Mouse (Mus musculus) liver, embryonic 15.5 days (tissue): Measurements from ENCODE around the gene Acads. TPM values are rescaled to one million over a fixed set of nuclear protein-coding genes. Genes with fewer than 3 reads are reported as not detected.

ENCODE experiments used
- ATAC-seq: fragments of 200-750 bp; cut with Nextera tagmentation; 2 replicates; pipeline ENCODE4 v1.8.0; 2017; ENCODE audit warnings: moderate number of reproducible peaks, mild to moderate bottlenecking, moderate library complexity; ENCODE audit not compliant: insufficient read depth
- H3K27ac ChIP-seq: fragments of 300-500 bp; sonication (generic); replicated peaks from 2 replicates; pipeline ENCODE4 v1.5.1; 2015; ENCODE audit warnings: mild to moderate bottlenecking, inconsistent platforms
- H3K27me3 ChIP-seq: fragments of 300-500 bp; sonication (generic); 2 replicates; pipeline ENCODE4 v1.6.1; 2015; ENCODE audit warnings: mild to moderate bottlenecking, inconsistent platforms
- H3K36me3 ChIP-seq: fragments of 300-500 bp; sonication (generic); replicated peaks from 2 replicates; pipeline ENCODE4 v1.6.1; 2015; ENCODE audit warnings: moderate library complexity, mild to moderate bottlenecking, inconsistent platforms
- H3K4me1 ChIP-seq: fragments of 300-500 bp; sonication (generic); replicated peaks from 2 replicates; pipeline ENCODE4 v1.6.1; 2015; ENCODE audit warnings: inconsistent platforms
- H3K4me2 ChIP-seq: fragments of 300-500 bp; sonication (generic); 2 replicates; pipeline ENCODE4 v1.6.1; 2015; ENCODE audit warnings: moderate library complexity, mild to moderate bottlenecking, inconsistent platforms
- H3K4me3 ChIP-seq: fragments of 300-500 bp; sonication (generic); replicated peaks from 2 replicates; pipeline ENCODE4 v1.5.1; 2015; ENCODE audit warnings: mild to moderate bottlenecking, inconsistent platforms
- H3K9ac ChIP-seq: fragments of 300-500 bp; sonication (generic); 2 replicates; pipeline ENCODE4 v1.6.1; 2015; ENCODE audit warnings: moderate library complexity, mild to moderate bottlenecking, inconsistent platforms
- H3K9me3 ChIP-seq: fragments of 300-500 bp; sonication (generic); replicated peaks from 2 replicates; pipeline ENCODE4 v1.6.1; 2016; ENCODE audit warnings: inconsistent platforms
- WGBS: fragments of 180-500 bp; shearing (Covaris S2); methylation state at CpG from one replicate; pipeline ENCODE4 v1.1.7; 2015; ENCODE audit warnings: mixed read lengths; ENCODE audit not compliant: insufficient replicate concordance; 5-methylcytosine and 5-hydroxymethylcytosine counted together
- polyA plus RNA-seq: library from polyadenylated mRNA; unstranded; fragments of >200 nt; fragmentation: Nextera tagmentation; extraction: Ambion mirVana; gene quantifications from 2 replicates; pipeline ENCODE4 v1.2.1, GENCODE M21; 2015

Acads gene
- polyA plus RNA-seq, 1 experiment from 2014 or later = 49.8 TPM

DNA sequence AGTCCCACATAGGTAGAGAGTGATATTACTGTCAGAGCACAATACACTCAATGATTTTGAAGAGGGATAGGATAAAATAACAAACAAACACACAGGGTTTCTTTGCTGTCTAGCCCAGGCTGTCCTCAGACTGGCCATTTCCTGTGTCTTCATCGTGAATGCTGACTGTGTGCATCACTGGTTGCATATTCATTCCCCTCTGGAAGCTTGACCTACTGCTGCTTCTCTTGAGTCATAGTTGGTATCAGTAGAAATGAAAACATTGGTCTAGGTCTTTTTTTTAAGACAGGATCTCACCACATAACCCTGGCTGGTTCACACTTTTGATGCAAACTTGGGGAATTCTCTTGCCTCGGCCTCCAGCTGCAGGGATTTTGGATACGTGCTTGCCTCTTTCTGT lies 49.5 kb downstream of the Acads start:
- Histone ChIP-seq H3K4me3 (no peak overlapping the region), H3K36me3 (peaks cover 12% of the 10 kb centered on the region), H3K4me1 (peaks cover 91% of the 10 kb centered on the region), H3K27ac (peak overlapping the region; percentile 96), H3K9ac (no peak overlapping the region), H3K9me3 (no peaks in the 10 kb centered on the region), H3K4me2 (peak overlapping the region; percentile 61; the same call in 1 of the 2 replicates), H3K27me3 (no peaks in the 10 kb centered on the region)
- WGBS = 57% methylated on average over 3 of the region's 3 CpGs
- ATAC-seq = no peak

GRCm38 (mm10) chr5:115068671-115069421 lies 50.3 kb downstream of the Acads start:
- H3K4me3 ChIP-seq = peak overlapping the region; percentile 16
- H3K9me3 ChIP-seq = no peaks in the 10 kb centered on the region
- H3K4me1 ChIP-seq = peaks cover 83% of the 10 kb centered on the region
- no peaks in the 10 kb centered on the region for H3K27me3 ChIP-seq
- WGBS = 33% methylated on average over 11 of the region's 11 CpGs
- H3K27ac ChIP-seq = peak overlapping the region; percentile 96
- H3K36me3 ChIP-seq = peaks cover 18% of the 10 kb centered on the region
- peak overlapping the region; percentile 61 for H3K4me2 ChIP-seq
- peak; percentile 64 for ATAC-seq
- H3K9ac ChIP-seq = peak overlapping the region; percentile 39

DNA sequence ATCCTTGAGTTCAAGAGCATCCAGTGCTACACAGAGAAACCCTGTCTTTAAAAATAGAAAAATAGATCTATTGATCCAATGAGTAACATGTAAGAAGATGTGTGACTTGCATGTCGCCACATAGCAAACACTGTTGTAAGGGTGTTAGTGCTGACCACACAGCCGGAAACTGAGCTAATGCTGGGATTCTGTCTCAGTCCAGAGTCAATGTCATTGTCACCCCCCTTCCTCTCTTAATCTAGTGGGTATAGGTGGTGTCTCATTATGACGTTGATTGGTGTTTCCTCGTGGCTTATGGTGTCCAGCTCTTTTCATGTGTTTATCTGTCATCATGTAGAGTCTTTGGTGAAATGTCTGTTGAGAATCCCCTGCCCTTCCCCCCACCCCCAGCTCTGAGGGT lies 52.9 kb downstream of the Acads start:
- ATAC-seq = no peak
- Histone ChIP-seq H3K9ac (no peak overlapping the region), H3K4me3 (no peak overlapping the region), H3K4me1 (peaks cover 74% of the 10 kb centered on the region), H3K4me2 (no peak overlapping the region), H3K27me3 (no peaks in the 10 kb centered on the region), H3K27ac (no peak overlapping the region), H3K36me3 (peaks cover 40% of the 10 kb centered on the region), H3K9me3 (no peaks in the 10 kb centered on the region)
- 39% methylated on average over 4 of the region's 4 CpGs for WGBS

GRCm38 (mm10) chr5:115063391-115063790 lies 55.8 kb downstream of the Acads start:
- H3K9me3 ChIP-seq = no peaks in the 10 kb centered on the region
- WGBS = 84% methylated on average over 7 of the region's 7 CpGs
- no peaks in the 10 kb centered on the region for H3K27me3 ChIP-seq
- H3K4me2 ChIP-seq = no peak overlapping the region
- 0 out of 2 replicates have a peak overlapping the region, but pooled peaks have one; percentile 2 for H3K27ac ChIP-seq
- H3K36me3 ChIP-seq = peaks cover 40% of the 10 kb centered on the region
- peaks cover 75% of the 10 kb centered on the region for H3K4me1 ChIP-seq
- H3K4me3 ChIP-seq = no peak overlapping the region
- ATAC-seq = no peak
- no peak overlapping the region for H3K9ac ChIP-seq

GRCm38 (mm10) chr5:115062566-115062965 lies 56.6 kb downstream of the Acads start:
- Histone ChIP-seq H3K9me3 (no peaks in the 10 kb centered on the region), H3K27me3 (no peaks in the 10 kb centered on the region), H3K4me2 (no peak overlapping the region), H3K27ac (no peak overlapping the region), H3K4me3 (no peak overlapping the region), H3K4me1 (peaks cover 76% of the 10 kb centered on the region), H3K36me3 (peaks cover 40% of the 10 kb centered on the region), H3K9ac (no peak overlapping the region)
- WGBS = 44% methylated on average over 1 of the region's 1 CpGs
- no peak for ATAC-seq

- no peak for ATAC-seq
- Histone ChIP-seq H3K36me3 (peaks cover 33% of the 10 kb centered on the region), H3K4me2 (no peak overlapping the region), H3K9ac (no peak overlapping the region), H3K27me3 (no peaks in the 10 kb centered on the region), H3K4me1 (peaks cover 78% of the 10 kb centered on the region), H3K27ac (peak overlapping the region; percentile 85), H3K9me3 (no peaks in the 10 kb centered on the region), H3K4me3 (no peak overlapping the region)
- 26% methylated on average over 3 of the region's 3 CpGs for WGBS
Observed at GRCm38 (mm10) chr5:115060977-115061376, 58.2 kb downstream of the Acads start.

Other genes starting within 250 kb of the Acads start
- gene Oasl2, start 222.4 kb downstream of the Acads start, polyA plus RNA-seq = 3.5 and 3.8 TPM in 2 replicates
- gene Oasl1, start 196.1 kb downstream of the Acads start, polyA plus RNA-seq = 0.51 and 0.88 TPM in 2 replicates
- 10.2 and 12.3 TPM in 2 replicates for gene 2210016L21Rik, start 177.2 kb downstream of the Acads start, polyA plus RNA-seq
- 3.8 and 4.3 TPM in 2 replicates for gene Hnf1a, start 148.3 kb downstream of the Acads start, polyA plus RNA-seq
- gene Sppl3, start 108.2 kb downstream of the Acads start, polyA plus RNA-seq = 7.9 and 12.1 TPM in 2 replicates
- gene Gm10401, start 21.1 kb downstream of the Acads start, polyA plus RNA-seq = 7.9 and 11.4 TPM in 2 replicates
- gene Unc119b, start 15.6 kb upstream of the Acads start, polyA plus RNA-seq = 8.5 and 10.3 TPM in 2 replicates
- gene Mlec, start 38.8 kb upstream of the Acads start, polyA plus RNA-seq = 23.7 and 29.6 TPM in 2 replicates
- 0.13 and 0.18 TPM in 2 replicates for gene Cabp1, start 75.0 kb upstream of the Acads start, polyA plus RNA-seq
- gene Pop5, start 116.5 kb upstream of the Acads start, polyA plus RNA-seq = 84.0 and 88.1 TPM in 2 replicates
- 146 and 173 TPM in 2 replicates for gene Rnf10, start 153.6 kb upstream of the Acads start, polyA plus RNA-seq
- gene Coq5, start 160.3 kb upstream of the Acads start, polyA plus RNA-seq = 27.5 and 28.4 TPM in 2 replicates
- 525 and 554 TPM in 2 replicates for gene Dynll1, start 181.7 kb upstream of the Acads start, polyA plus RNA-seq
- 88.7 and 92.1 TPM in 2 replicates for gene Srsf9, start 207.8 kb upstream of the Acads start, polyA plus RNA-seq
- gene Gatc, start 221.8 kb upstream of the Acads start, polyA plus RNA-seq = 11.6 and 13.4 TPM in 2 replicates
- 26.6 and 29.6 TPM in 2 replicates for gene Triap1, start 221.9 kb upstream of the Acads start, polyA plus RNA-seq
- gene Cox6a1, start 229.6 kb upstream of the Acads start, polyA plus RNA-seq = 700 and 702 TPM in 2 replicates